Mouse (Mus musculus): Measurements from ENCODE around the gene Gm17334.

The Gm17334 gene

DNA sequence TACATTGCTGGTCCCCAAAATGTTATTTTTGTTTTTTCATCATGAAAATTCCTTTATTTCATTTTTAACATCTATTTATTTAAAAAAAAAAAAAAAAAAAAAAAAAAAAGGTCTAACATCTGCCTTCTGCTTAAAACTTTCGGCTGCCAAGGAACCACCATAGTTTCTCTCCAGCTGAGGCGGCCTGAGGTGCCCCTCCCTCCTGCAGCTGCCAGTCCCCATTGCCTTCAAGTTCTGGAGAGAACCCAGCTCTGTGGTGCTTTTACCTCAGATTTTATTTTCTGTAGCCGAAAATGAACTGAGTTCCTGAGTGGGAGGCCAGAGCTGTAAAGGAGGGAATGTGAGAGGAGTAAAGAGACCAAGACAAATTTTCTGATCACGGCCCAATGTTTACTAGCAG, 23.7 kb downstream of the Gm17334 start:
- no peak for TF ChIP-seq GATA4 (IDR thresholded peaks at IDR 0.05; ENCODE audit: insufficient replicate concordance, low read length)

DNA sequence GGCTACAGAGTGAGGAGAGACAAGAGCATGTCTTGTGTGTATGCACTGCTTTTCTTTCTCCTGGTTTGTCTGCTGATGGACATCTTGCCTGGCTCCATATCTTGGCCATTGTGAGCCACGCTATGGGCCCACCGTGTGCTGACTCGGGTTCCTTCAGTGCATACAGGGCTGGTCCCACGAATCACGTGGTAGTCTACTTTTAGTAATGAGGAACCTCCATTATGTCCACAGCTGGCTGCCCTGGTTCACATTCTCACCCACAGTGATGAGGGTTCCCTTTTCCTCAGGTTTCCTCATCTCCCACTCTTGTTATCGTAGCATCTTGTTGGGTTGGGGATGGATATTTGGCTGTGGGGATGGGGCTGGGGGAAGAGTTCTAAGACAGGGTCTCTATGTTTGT, 24.4 kb downstream of the Gm17334 start:
- no peak for TF ChIP-seq GATA4 (IDR thresholded peaks at IDR 0.05; ENCODE audit: insufficient replicate concordance, low read length)

- TF ChIP-seq GATA4 (IDR thresholded peaks at IDR 0.05; ENCODE audit: insufficient replicate concordance, low read length), result no peak
These were observed 25.0 kb downstream of the Gm17334 start for GRCm38 (mm10) chr11:53747985-53748384.

DNA sequence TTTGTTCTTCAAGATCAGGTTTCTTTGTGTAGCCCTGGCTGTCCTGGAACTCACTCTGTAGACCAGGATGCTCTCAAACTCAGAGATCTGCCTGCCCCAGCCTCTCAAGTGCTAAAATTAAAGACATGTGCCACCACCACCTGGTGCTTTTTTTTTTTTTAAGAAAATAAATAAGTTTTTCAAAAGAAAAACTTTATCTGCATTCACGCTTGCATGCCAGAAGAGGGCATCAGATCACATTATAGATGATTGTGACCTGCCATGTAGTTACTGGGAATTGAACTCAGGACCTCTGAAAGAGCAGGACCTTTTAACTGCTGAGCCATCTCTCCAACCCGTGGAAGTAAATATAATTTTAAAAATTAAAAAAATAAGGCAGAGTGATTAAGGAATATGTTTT, 27.7 kb downstream of the Gm17334 start:
- TF ChIP-seq GATA4 (IDR thresholded peaks at IDR 0.05; ENCODE audit: insufficient replicate concordance, low read length), result no peak

- TF ChIP-seq GATA4 (IDR thresholded peaks at IDR 0.05; ENCODE audit: insufficient replicate concordance, low read length), result no peak
These were observed 30.6 kb downstream of the Gm17334 start for GRCm38 (mm10) chr11:53742353-53742752.

DNA sequence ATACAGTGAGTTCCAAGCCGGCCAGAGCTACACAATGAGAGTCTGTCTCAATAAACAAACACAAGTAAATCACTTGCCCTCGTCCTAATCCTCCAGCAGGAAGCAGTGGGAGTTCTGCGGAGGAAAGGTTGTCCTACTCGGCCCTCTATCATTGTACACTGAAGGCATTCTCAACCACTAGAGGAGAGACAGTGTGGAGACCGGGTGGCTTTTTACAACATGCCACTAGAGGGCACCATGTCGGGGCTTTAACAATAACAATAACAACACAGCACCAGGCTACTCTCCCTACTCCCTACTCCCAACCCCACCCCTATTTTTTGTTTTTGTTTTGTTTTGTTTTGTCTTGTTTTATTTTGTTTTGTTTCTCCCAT, 35.4 kb downstream of the Gm17334 start:
- TF ChIP-seq GATA4 (IDR thresholded peaks at IDR 0.05; ENCODE audit: insufficient replicate concordance, low read length), result no peak

DNA sequence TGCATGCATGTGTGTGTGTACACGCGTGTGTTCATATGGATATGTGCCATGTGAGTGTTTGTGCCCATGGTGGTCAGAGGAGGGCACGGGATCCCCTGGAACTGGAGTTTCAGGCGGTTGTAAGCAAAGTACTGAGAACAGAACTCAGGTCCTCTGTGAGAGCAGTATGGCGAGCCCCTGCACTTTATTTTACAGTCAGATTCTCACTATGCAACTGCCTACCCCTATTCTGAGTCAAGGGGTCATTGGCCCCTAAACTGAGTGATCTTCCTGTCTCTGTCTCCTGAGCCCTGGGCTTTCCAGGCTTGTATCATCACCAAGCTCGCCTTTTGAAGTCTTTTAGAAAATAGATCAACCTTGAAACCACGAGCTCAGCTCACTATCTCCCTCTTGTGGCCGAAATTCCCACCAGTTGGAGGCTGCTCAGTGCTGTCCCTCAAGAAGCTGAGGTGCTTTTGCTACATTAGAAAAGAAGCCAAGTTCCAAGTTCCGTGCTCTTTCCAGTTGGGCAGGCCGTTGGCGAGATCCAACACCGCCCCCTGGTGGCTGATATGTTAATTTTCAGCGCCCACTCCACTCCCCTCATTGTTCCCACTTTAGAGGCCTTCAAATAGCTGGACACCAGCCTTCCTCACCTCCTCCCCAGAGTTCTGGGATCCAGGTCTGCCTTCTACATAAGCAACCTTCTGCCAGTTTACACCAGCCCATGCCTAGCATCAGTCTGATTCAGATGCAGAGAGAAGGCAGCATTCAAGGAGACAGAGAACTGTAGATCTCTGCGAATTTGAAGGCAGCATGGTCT, 36.0 kb downstream of the Gm17334 start:
- TF ChIP-seq GATA4 (IDR thresholded peaks at IDR 0.05; ENCODE audit: insufficient replicate concordance, low read length), result no peak

GRCm38 (mm10) chr11:53735682-53736245, 37.2 kb downstream of the Gm17334 start:
- no peak for TF ChIP-seq GATA4 (IDR thresholded peaks at IDR 0.05; ENCODE audit: insufficient replicate concordance, low read length)

- no peak for TF ChIP-seq GATA4 (IDR thresholded peaks at IDR 0.05; ENCODE audit: insufficient replicate concordance, low read length)
These were observed 37.9 kb downstream of the Gm17334 start for GRCm38 (mm10) chr11:53734970-53735681.

- TF ChIP-seq GATA4 (IDR thresholded peaks at IDR 0.05; ENCODE audit: insufficient replicate concordance, low read length), result no peak
These were observed 38.6 kb downstream of the Gm17334 start for GRCm38 (mm10) chr11:53734431-53734830.

DNA sequence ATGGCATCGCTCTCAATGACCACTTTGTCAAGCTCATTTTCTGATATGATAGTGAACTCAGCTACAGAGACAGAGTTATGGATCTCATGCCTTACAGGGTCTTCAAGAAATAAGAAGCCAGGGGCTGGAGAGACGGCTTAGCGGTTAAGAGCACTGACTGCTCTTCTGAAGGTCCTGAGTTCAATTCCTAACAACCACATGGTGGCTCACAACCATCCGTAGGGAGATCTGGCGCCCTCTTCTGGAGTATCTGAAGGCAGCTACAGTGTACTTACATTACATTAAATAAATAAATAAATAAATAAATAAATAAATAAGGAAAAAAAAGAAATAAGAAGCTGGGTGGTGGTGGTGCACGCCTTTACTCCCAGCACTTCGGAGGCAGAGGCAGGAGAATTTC, 39.2 kb downstream of the Gm17334 start:
- TF ChIP-seq GATA4 (IDR thresholded peaks at IDR 0.05; ENCODE audit: insufficient replicate concordance, low read length), result no peak

- no peak for TF ChIP-seq GATA4 (IDR thresholded peaks at IDR 0.05; ENCODE audit: insufficient replicate concordance, low read length)
These were observed 40.7 kb downstream of the Gm17334 start for GRCm38 (mm10) chr11:53732244-53732643.

DNA sequence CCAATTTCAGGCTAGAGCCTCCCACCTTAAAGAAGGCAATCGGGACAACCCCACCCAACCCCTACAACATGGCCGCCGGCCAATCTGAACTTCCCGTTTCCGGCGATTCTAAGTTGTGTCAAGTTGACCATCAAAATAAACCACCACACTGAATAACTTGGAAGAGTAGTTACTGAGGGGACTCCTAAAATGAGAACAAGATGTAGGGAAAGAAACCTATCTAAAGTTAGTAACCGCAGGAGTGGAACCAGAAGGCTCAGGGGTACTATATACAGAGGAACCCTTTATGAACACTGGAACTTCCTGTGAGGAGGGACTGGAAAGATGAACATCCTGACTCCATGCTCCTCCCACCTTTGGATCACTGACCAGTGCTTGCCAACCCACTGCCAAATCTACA, 41.5 kb downstream of the Gm17334 start:
- no peak for TF ChIP-seq GATA4 (IDR thresholded peaks at IDR 0.05; ENCODE audit: insufficient replicate concordance, low read length)

Measured in liver, adult (tissue).